Mouse (Mus musculus): ENCODE results near the gene Tmco1.

DNA sequence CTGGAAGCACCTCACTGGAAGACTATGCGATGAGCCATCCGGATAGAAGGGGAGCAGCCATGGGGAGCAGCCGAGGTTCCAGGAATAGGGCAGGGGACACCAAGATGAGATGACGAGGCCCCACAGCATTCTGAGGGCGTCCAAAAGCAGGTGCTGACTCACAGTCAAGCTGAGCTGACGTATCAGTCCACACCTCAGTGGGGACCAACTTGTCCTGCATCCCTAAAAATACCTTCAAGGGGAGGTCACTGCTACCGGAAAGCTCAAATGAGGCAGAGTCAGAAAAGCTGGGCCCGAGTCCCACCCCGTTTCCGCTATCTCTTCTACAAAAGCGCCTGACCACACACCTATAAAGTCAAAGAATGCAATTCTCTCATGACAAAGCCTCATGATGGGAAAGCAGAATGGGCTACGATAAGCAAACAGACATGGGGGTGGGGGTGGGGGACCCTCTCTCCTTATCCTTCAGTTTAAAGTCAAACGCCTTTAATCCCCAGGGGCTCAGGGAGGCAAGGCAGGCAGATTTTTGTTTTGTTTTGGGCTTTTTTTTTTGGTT, 28.9 kb upstream of the Tmco1 start:
- TF ChIP-seq MXI1 (IDR thresholded peaks at IDR 0.05; ENCODE audit: low read depth, low read length) (no peak), CHD1 (IDR thresholded peaks at IDR 0.05; ENCODE audit: low read depth, low read length) (no peak), GATA1 (IDR thresholded peaks at IDR 0.05; ENCODE audit: low read depth, low read length) (no peak)
